Mouse (Mus musculus): ENCODE data around the gene F830045P16Rik.

DNA sequence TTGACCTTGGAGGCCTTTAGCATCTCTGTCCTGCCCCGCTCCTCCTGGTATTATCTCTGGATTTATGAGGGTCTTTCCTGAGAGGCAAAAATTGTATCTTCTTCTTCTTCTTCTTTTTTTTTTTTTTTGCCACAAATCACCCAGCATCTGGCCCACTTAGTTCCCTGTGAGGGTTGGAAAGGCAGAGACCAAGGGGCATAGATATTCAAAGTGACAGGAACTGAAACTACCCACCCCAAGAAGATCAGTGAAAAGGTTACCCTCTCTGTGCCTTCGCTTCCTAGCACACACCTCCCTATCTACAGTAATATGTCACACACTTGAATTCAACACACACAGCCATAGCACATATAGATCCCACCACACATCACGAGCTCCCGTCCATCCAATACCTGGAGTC, 38.7 kb upstream of the F830045P16Rik start:
- TF ChIP-seq CTCF (IDR thresholded peaks at IDR 0.05; ENCODE audit: low read depth, low read length) (no peak), EP300 (IDR thresholded peaks at IDR 0.05; ENCODE audit: insufficient read depth, low read depth, low read length) (no peak), POLR2A (IDR thresholded peaks at IDR 0.05; ENCODE audit: insufficient read depth, low read length) (no peak)

Measured in ES-Bruce4 (cell line).